Mouse (Mus musculus) forebrain, embryonic 15.5 days (tissue): ENCODE data around the gene Irak1. TPM values are rescaled to one million over a fixed set of nuclear protein-coding genes. Genes with fewer than 3 reads are reported as not detected.
A peak's percentile ranks its signal among the peaks of the same experiment; 100 is the strongest.

Experiments used
- ATAC-seq: fragments of 200-750 bp; cut with Nextera tagmentation; replicated peaks from 2 replicates; pipeline ENCODE4 v1.8.0; 2017; ENCODE audit warnings: mild to moderate bottlenecking, moderate TSS enrichment, moderate library complexity
- H3K27ac ChIP-seq: fragments of 300-500 bp; sonication (generic); replicated peaks from 2 replicates; pipeline ENCODE4 v1.5.1; 2015; ENCODE audit warnings: mild to moderate bottlenecking, inconsistent platforms
- H3K27me3 ChIP-seq: fragments of 300-500 bp; sonication (generic); 2 replicates; pipeline ENCODE4 v1.6.1; 2015; ENCODE audit warnings: inconsistent platforms
- H3K36me3 ChIP-seq: fragments of 300-500 bp; sonication (generic); 2 replicates; pipeline ENCODE4 v1.6.1; 2015; ENCODE audit warnings: mild to moderate bottlenecking, inconsistent platforms
- H3K4me1 ChIP-seq: fragments of 300-500 bp; sonication (generic); 2 replicates; pipeline ENCODE4 v1.6.1; 2015; ENCODE audit warnings: inconsistent platforms
- H3K4me2 ChIP-seq: fragments of 300-500 bp; sonication (generic); replicated peaks from 2 replicates; pipeline ENCODE4 v1.6.1; 2015; ENCODE audit warnings: mild to moderate bottlenecking, inconsistent platforms
- H3K4me3 ChIP-seq: fragments of 300-500 bp; sonication (generic); 2 replicates; pipeline ENCODE4 v1.5.1; 2015; ENCODE audit warnings: mild to moderate bottlenecking, inconsistent platforms
- H3K9ac ChIP-seq: fragments of 300-500 bp; sonication (generic); replicated peaks from 2 replicates; pipeline ENCODE4 v1.6.1; 2015; ENCODE audit warnings: mild to moderate bottlenecking, inconsistent platforms
- H3K9me3 ChIP-seq: fragments of 300-500 bp; sonication (generic); 2 replicates; pipeline ENCODE4 v1.6.1; 2016; ENCODE audit warnings: inconsistent platforms
- WGBS: fragments of 180-500 bp; shearing (Covaris S2); methylation state at CpG from one replicate; pipeline ENCODE4 v1.1.7; 2015; ENCODE audit warnings: mixed read lengths; 5-methylcytosine and 5-hydroxymethylcytosine counted together
- polyA plus RNA-seq: library from polyadenylated mRNA; unstranded; fragments of >200 nt; fragmentation: Nextera tagmentation; extraction: Ambion mirVana; gene quantifications from 2 replicates; pipeline ENCODE4 v1.2.1, GENCODE M21; 2015

Irak1 gene
- polyA plus RNA-seq, 1 experiment from 2014 or later = 38.2 TPM

DNA sequence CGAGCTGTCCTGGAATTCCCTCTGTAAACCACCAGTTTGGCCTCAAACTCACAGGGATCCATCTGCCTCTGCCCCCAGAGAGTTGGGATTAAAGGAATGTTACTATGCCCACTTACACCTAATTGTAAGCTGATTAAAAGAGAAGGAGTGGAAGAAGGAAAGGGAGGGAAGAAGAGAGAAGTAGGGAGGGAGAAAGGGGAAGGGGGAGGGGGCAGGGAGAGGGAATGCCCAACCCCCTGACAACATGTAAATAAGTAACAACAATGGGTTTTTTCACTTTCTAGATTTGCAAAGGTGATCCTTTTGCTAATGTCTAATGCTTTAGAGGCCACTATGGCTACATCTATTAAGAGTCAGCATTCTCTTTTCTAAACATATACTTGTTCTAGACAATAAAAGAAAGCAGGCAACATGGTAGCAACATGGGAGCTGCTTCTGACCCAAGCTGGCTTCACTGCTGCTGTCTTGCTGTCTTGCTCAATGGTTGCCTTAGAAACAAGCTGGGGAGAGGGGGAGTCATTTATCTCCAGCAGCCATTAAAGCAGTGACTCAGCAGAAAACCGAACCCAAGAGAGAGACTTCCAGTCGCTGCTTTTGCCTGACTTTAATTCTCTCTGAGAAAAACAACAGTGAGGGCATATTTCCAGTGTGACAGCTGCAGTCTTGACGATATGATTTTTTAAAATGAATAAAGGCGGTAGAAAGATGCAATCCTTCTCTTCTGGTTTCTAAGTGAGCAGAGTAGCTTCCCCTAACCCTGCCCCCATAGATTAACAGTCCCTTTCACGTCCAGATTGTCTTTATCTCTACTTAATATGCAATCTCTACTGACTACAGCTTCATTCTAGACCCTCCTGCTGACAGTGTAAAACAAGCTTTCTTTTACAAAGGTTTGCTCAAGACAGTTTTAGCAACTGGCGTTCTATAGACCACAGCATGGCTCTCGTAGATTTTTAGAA is 24.5 kb downstream of the Irak1 start:
- H3K27ac ChIP-seq = peak overlapping the region; percentile 70
- no peaks in the 10 kb centered on the region for H3K36me3 ChIP-seq
- WGBS = 23% methylated on average over 8 of the region's 8 CpGs
- ATAC-seq = peak; percentile 86
- H3K4me2 ChIP-seq = peak overlapping the region; percentile 15; the same call in 1 of the 2 replicates
- no peaks in the 10 kb centered on the region; the same call in 1 of the 2 replicates for H3K4me1 ChIP-seq
- H3K4me3 ChIP-seq = no peak overlapping the region
- no peaks in the 10 kb centered on the region for H3K9me3 ChIP-seq
- H3K9ac ChIP-seq = no peak overlapping the region
- no peaks in the 10 kb centered on the region for H3K27me3 ChIP-seq

DNA sequence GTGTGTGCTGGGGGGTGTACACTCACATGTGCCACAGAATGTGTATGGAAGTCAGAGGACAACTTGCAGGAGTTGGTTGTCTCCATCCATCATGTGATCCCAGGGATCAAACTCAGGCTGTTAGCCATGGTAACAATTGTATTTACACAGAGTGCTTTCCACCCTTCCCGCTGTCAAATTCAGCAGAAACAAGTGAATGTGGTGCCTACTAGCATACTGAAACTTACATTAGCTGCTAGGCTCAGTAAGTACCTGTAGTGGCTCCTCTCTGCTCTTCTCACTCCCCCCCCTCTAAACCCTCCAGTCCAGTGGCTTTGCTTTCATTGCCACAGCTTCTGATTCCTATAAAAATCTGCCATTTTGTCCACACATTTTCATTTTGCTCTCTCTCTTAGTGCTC is 45.9 kb downstream of the Irak1 start:
- Histone ChIP-seq H3K4me3 (no peak overlapping the region), H3K27ac (no peak overlapping the region), H3K36me3 (no peaks in the 10 kb centered on the region), H3K9me3 (no peaks in the 10 kb centered on the region), H3K4me1 (no peaks in the 10 kb centered on the region), H3K27me3 (no peaks in the 10 kb centered on the region), H3K9ac (no peak overlapping the region), H3K4me2 (no peak overlapping the region)
- ATAC-seq = no peak
- WGBS = 65% methylated on average over 1 of the region's 1 CpGs

DNA sequence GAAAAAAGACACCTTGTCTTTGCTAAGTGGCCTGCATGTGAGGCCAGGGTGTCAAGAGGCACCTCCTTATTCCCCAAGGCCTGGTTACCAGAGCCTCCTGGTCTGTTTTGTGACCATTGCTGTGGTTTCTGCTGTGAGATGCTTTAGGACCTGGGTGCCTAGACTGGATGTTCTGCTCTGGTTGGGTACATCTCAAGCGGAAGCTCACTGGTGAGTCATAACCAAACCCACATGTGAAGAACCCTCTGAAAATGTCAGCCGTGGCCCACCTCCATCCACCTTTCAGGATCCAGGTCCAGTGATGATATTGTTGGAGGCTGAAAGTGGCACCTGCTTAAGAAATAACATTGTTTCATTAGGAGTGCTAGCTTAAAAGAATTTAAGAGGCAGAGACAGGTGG is 47.4 kb downstream of the Irak1 start:
- Histone ChIP-seq H3K9ac (no peak overlapping the region), H3K36me3 (no peaks in the 10 kb centered on the region), H3K9me3 (no peaks in the 10 kb centered on the region), H3K27ac (no peak overlapping the region), H3K4me1 (no peaks in the 10 kb centered on the region), H3K27me3 (no peaks in the 10 kb centered on the region), H3K4me2 (no peak overlapping the region), H3K4me3 (no peak overlapping the region)
- no peak for ATAC-seq
- 97% methylated on average over 2 of the region's 2 CpGs for WGBS

DNA sequence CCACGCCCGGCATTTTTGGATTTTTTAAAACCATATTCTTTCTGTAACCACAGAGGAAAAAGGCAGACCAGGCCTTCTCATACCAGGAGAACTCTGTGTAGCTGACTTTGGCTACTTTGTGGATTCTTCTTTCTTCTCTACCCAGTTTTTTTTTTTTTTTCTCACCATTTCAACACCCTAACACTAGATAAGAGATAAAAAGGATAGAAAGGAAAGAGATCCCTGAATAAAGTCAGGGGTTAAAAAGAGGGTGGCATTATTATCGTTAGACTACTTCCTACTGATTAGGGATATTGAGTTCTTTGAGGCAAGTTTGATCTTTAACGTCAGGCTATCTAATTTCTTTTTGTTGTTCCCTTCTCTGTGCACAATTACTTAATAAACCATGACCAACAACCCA is 50.9 kb downstream of the Irak1 start:
- no peak overlapping the region for H3K4me2 ChIP-seq
- H3K4me1 ChIP-seq = no peaks in the 10 kb centered on the region
- ATAC-seq = no peak
- H3K27me3 ChIP-seq = no peaks in the 10 kb centered on the region
- no peak overlapping the region for H3K27ac ChIP-seq
- no peak overlapping the region for H3K4me3 ChIP-seq
- H3K36me3 ChIP-seq = no peaks in the 10 kb centered on the region
- H3K9ac ChIP-seq = no peak overlapping the region
- no peaks in the 10 kb centered on the region for H3K9me3 ChIP-seq
- 77% methylated on average over 4 of the region's 4 CpGs for WGBS

DNA sequence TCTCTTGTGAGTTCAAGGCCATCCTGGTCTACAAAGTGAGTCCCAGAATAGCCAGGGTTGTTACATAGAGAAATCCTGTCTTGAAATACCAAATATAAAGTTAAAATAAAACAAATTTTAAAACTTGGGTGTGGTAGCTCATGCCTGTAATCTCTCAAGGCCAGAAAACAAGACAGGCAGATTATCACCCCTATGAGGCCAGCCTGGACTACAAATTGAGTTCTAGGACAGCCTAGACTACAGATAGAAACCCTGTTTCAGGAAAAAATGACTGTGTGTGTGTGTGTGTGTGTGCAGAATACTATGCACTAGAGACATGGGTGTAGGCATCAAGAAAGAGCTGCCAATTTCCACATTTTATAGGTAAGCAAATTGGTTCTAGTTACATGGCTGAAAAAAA is 52.9 kb downstream of the Irak1 start:
- H3K9me3 ChIP-seq = no peaks in the 10 kb centered on the region
- H3K4me1 ChIP-seq = no peaks in the 10 kb centered on the region
- H3K4me2 ChIP-seq = no peak overlapping the region
- no peak overlapping the region for H3K27ac ChIP-seq
- ATAC-seq = no peak
- no peaks in the 10 kb centered on the region for H3K27me3 ChIP-seq
- H3K4me3 ChIP-seq = no peak overlapping the region
- no peak overlapping the region for H3K9ac ChIP-seq
- no peaks in the 10 kb centered on the region for H3K36me3 ChIP-seq

DNA sequence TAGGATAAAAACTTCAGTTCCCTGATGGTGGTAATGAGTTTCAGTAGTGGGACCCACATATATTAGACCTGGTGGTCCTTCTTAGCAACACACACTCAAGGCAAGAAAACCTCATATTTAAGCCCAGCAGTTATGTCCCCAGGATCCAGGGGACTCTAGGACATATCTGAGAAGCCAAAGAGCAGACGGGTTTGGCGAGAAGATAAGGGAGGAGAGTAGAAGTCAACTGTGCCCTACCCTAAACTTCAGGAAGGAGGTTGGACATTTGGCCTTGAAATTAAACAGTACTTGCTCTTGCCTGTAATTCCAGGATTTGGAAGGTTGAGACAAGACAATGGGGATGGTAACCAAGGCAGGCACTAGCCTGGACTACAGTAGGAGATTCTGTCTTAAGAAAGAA is 54.0 kb downstream of the Irak1 start:
- H3K4me1 ChIP-seq = no peaks in the 10 kb centered on the region
- 89% methylated on average over 2 of the region's 2 CpGs for WGBS
- ATAC-seq = no peak

DNA sequence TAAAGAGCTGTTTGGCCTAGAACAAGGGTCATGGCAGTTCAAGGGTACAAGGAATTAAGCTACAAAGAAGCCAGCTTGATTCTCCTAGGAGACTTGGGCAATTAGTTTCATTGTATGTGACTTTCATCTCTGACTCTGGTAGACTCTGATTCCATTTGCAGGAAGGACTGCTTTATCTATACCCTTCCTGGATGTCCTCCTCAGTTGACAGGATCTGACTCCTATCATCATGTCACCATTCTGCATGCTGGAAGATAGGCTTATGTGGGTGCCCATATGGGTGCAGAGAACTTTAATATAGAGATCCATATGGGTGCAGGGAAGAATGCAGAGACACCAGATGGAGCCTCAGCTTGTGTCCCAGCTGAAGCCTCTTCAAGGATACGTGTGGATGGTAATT is 54.6 kb downstream of the Irak1 start:
- Histone ChIP-seq H3K4me1 (peaks cover 5% of the 10 kb centered on the region), H3K9ac (no peak overlapping the region), H3K4me3 (no peak overlapping the region), H3K36me3 (no peaks in the 10 kb centered on the region), H3K27ac (no peak overlapping the region), H3K4me2 (no peak overlapping the region), H3K27me3 (no peaks in the 10 kb centered on the region), H3K9me3 (no peaks in the 10 kb centered on the region)
- WGBS = 90% methylated on average over 1 of the region's 1 CpGs
- ATAC-seq = no peak

More for the DNA sequence above, 54.0 kb downstream of the Irak1 start:
- H3K4me3 ChIP-seq = no peak overlapping the region
- H3K9ac ChIP-seq = no peak overlapping the region
- H3K27ac ChIP-seq = no peak overlapping the region
- H3K36me3 ChIP-seq = no peaks in the 10 kb centered on the region
- no peaks in the 10 kb centered on the region for H3K9me3 ChIP-seq
- H3K4me2 ChIP-seq = no peak overlapping the region
- no peaks in the 10 kb centered on the region for H3K27me3 ChIP-seq

DNA sequence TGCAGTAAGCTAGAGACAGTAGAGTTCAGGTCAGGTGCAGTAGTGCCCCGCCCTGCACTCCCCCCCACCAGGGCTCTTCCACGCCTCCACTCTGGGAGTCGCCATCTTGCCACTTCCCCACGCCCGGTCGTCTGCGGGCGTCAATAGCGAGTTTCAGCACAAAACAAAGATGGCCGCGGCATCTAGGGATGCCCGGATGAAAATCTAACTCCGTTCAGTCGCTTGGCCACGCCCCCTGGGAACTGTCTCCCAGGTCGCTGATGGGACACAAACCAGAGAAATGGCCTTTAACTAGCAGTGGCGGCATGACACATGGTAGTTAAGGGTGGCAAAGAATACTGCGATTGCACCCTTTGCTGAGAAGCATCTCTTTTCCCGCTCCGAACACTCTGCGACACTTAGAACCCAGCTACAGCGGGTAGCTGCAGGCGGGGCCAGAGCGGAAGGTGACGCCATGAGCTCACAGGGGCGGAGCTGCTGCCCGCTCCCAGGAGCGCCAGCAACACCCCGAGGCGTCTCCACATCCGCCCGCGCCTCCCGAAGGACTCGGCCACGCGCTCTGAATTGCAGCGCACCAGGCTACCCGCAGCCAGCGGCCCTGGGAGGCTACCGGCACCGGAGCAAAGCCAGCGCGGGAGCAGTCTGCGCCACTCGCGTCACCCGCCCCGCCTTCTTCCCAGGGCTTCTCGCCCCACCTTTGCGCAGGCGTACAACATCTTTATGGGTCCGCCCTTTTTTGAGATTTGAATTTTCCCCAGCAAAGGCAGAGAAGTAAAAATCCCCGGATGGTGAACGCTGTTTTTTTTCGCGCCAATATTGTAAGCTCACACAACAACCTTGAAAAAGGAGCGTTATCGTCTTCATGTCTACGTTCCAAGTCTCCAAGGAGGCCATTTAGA is 56.3 kb downstream of the Irak1 start:
- H3K36me3 ChIP-seq = no peaks in the 10 kb centered on the region
- peaks cover 23% of the 10 kb centered on the region for H3K4me1 ChIP-seq
- 18% methylated on average over 60 of the region's 60 CpGs for WGBS
- peak; percentile 88 for ATAC-seq
- H3K4me2 ChIP-seq = peak overlapping the region; percentile 42
- H3K27ac ChIP-seq = peak overlapping the region; percentile 100
- peak overlapping the region; percentile 66 for H3K9ac ChIP-seq
- peak overlapping the region; percentile 72 for H3K4me3 ChIP-seq
- H3K9me3 ChIP-seq = no peaks in the 10 kb centered on the region
- H3K27me3 ChIP-seq = no peaks in the 10 kb centered on the region

DNA sequence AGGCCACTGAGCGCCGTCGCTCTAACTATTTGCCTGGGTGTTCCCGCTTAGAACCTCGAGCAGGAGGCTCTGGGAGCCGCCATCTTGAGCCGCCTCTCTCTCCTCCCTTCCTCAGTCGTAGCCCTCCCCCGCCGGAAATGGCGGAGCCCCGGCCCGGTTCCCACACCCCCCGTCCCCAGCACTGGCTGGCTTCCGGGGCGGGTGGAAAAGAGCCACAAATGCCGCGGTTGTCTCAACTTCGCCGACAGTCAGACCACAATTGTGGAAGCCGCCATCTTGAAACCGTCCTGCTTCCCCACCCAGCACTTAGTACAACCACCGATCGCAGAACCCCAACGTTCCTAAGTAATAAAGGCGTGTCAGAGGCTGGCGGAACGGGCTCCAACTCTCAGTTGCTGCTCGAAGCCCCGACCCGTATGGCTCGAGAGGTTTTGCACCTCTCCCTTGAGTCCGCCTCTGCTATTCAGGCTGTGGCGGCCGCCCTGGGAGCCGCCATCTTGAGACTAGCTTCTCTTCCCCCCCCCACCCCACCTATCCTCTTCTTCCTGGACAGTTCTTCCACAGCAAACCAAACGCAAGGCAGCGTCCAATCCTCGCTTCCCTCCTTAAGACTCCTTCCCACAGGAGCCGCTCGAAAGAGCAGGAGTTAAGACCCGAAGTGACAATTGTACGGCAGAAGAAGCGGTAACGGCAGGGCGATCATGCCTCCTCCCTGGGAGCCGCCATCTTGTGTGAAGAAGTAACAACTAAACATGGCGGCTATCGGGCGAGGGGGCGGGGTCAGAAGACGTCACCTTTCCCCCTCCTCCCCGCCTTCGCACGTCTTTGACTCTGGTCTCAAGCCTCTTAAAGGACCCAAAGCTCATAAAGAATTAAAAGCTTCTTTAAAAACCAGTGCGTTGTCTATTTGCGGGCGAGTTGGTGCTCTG is 57.2 kb downstream of the Irak1 start, which contains the start of gene Hcfc1:
Gene Hcfc1, minus strand, starts transcription at position 110 of the 929 bp plus-strand sequence.
- 18% methylated on average over 58 of the region's 58 CpGs for WGBS
- H3K36me3 ChIP-seq = no peaks in the 10 kb centered on the region
- peak within 1 kb of the TSS; percentile 100 for H3K27ac ChIP-seq
- H3K9ac ChIP-seq = peak within 1 kb of the TSS; percentile 66
- H3K4me2 ChIP-seq = peak within 1 kb of the TSS; percentile 67
- no peaks in the 10 kb centered on the region for H3K27me3 ChIP-seq
- ATAC-seq = peak; percentile 71
- no peaks in the 10 kb centered on the region for H3K9me3 ChIP-seq
- peaks cover 28% of the 10 kb centered on the region for H3K4me1 ChIP-seq
- peak within 1 kb of the TSS; percentile 72 for H3K4me3 ChIP-seq

DNA sequence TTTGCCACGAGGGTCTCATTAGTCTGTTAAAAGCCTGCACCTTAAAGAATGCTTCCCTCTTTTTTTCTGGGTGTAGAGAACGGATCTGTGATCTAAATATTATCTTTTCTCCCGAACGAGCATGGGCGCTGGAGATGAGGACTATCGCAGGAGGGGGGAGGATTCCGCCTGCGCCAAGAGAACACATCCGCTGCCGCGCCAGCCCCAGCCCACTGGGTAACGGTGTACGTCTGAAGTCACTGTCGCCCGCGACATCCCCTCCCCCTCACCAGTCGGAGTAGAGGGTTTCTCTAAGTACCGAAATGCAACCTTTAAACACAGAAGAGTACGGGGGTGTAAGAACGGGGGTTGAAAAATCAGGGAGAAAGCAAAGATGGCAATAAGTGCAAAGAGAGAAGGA is 58.4 kb downstream of the Irak1 start:
- peaks cover 28% of the 10 kb centered on the region for H3K4me1 ChIP-seq
- H3K36me3 ChIP-seq = no peaks in the 10 kb centered on the region
- peak overlapping the region; percentile 100 for H3K27ac ChIP-seq
- peak overlapping the region; percentile 66 for H3K9ac ChIP-seq
- no peaks in the 10 kb centered on the region for H3K27me3 ChIP-seq
- 26% methylated on average over 20 of the region's 20 CpGs for WGBS
- H3K4me2 ChIP-seq = peak overlapping the region; percentile 67
- H3K4me3 ChIP-seq = peak overlapping the region; percentile 72
- no peaks in the 10 kb centered on the region for H3K9me3 ChIP-seq
- ATAC-seq = no peak

DNA sequence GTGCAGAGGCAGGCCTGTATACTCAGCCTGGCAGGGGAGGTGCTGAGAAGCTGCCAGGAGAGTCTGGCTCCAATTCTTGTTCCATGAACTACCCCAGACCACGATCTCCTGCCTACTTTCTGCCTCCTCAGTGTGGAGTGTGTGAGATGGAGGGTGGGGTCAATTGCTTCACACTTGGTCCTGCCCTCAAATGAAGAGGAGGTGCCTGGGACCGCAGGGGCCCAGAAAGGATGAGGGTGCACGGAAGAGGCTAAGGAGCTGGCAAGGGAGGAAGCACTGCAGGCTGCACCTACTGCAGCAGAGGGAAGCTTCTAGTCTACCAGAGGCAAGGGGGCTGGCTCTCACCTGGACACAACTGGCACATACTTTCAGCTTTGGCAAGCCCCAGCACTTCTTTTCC is 59.4 kb downstream of the Irak1 start:
- 33% methylated on average over 3 of the region's 3 CpGs for WGBS
- H3K4me1 ChIP-seq = peaks cover 28% of the 10 kb centered on the region
- H3K27ac ChIP-seq = no peak overlapping the region
- ATAC-seq = no peak
- peak overlapping the region; percentile 72 for H3K4me3 ChIP-seq
- peaks cover 2% of the 10 kb centered on the region; the same call in 1 of the 2 replicates for H3K36me3 ChIP-seq
- peak overlapping the region; percentile 67 for H3K4me2 ChIP-seq
- peak overlapping the region; percentile 66 for H3K9ac ChIP-seq
- H3K9me3 ChIP-seq = no peaks in the 10 kb centered on the region
- H3K27me3 ChIP-seq = no peaks in the 10 kb centered on the region
